Mouse (Mus musculus): Measurements from ENCODE around the gene Rabgap1l.

DNA sequence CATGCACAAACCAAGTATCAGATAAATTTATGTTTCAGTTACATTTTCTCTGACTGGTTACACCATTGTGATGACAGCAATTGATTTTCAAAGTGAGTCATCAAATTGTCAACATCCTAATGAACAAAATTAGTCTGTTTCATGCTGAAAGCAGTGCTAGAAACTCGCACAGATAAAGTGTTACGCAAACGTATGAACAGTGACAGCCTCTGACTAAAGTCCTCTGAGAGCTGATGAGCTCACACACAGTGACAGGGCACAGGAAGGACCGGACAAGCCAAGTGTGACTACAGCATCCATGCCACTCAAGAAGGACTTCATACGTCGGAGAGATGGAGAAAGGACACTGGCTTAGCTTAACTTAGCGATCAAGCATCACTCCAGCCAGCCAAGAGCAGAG lies 419.7 kb downstream of the Rabgap1l start:
- TF ChIP-seq POLR2A (IDR thresholded peaks at IDR 0.05; ENCODE audit: borderline replicate concordance, low read depth, low read length) (no peak), CTCF (IDR thresholded peaks at IDR 0.05; ENCODE audit: low read depth, low read length) (no peak)
